Mouse (Mus musculus): ENCODE results near the gene Isy1. TPM values are rescaled to one million over a fixed set of nuclear protein-coding genes. Genes with fewer than 3 reads are reported as not detected.

The Isy1 gene
- polyA plus RNA-seq, 1 experiment from 2014 or later: 39.0 TPM

DNA sequence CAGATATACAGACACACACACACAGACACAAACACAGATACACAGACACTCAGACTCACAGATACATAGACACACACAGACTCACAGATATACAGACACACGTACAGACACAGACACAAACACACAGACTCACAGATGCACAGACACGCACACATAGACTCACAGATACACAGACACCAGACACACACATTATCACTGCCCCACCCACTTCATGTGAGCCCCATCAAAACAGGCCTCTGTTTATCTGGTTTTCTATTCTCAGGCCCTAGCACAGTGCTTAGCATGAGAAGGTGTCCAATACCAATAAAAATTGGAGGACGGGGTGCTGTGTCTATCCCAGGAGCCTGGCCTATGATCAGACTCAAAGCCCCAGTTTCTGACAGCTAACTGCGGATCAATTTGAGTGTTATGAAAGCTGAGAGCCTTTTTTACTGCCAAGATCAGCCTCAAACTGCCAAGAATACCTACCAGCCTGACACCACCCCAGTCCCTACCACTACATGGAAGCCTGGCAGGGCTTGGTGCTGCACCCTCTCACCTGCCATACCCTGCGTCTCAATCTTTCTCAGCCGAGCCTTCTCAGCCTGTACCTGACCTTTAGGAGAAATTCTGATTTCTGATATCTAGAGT lies 42.2 kb downstream of the Isy1 start:
- H3K36me3 ChIP-seq: peaks cover 10% of the 10 kb centered on the region; the same call in 1 of the 2 replicates
- 88% methylated on average over 6 of the region's 6 CpGs for WGBS
- no peak overlapping the region for H3K4me3 ChIP-seq (replicated peaks)
- H3K4me1 ChIP-seq: 0 out of 2 replicates have a peak, but pooled peaks cover 5% of the 10 kb centered on the region
- no peaks in the 10 kb centered on the region for H3K27me3 ChIP-seq (replicated peaks)
- H3K4me2 ChIP-seq: no peak overlapping the region
- no peak overlapping the region for H3K27ac ChIP-seq
- no peaks in the 10 kb centered on the region for H3K9me3 ChIP-seq
- ATAC-seq (ENCODE audit: insufficient read depth, low FRiP score, low read depth): peak; percentile 79; the same call in 1 of the 2 replicates
- H3K9ac ChIP-seq: no peak overlapping the region

DNA sequence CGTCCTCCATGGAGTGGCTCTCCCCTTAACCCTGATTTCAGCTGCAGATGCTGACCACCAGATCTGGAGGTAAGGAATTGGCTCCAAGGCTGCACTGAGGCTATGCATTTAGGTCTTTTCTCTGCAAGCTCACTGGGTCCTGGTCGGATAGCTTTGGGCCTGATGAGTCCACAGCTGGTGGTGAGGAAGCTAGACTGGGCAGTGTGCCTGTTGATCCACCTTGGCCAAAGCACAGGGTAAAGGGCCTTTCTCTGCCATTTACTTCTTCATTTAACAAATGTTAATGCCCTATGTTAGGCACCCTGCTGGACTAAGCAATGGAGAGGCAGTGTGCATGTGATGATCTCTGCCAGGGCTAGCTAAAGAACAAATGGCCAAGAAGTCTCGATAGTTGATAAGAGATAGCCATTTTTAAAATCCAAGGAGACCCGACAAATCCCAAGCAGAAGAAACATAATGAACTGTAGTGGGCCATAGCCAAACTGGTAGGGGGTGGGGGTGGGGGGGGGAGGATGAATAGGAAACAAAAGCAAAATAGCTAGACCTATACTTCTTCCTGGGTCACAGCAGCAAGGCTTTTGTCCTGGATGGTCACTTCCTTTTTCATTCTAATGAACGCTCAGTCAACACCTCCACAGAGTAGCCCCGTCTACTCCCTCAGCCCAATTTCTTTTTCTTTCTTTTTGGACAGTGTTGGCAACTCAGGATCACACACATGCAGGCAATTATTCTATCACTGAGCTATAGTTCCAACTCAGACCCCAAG lies 43.0 kb downstream of the Isy1 start:
- H3K27me3 ChIP-seq (replicated peaks): no peaks in the 10 kb centered on the region
- H3K9me3 ChIP-seq: no peaks in the 10 kb centered on the region
- H3K4me2 ChIP-seq: no peak overlapping the region
- 77% methylated on average over 6 of the region's 6 CpGs for WGBS
- H3K27ac ChIP-seq: no peak overlapping the region
- 0 out of 2 replicates have a peak, but pooled peaks cover 5% of the 10 kb centered on the region for H3K4me1 ChIP-seq
- no peak overlapping the region for H3K9ac ChIP-seq
- H3K4me3 ChIP-seq (replicated peaks): no peak overlapping the region
- peaks cover 10% of the 10 kb centered on the region; the same call in 1 of the 2 replicates for H3K36me3 ChIP-seq
- ATAC-seq (ENCODE audit: insufficient read depth, low FRiP score, low read depth): no peak

- 92% methylated on average over 10 of the region's 10 CpGs for WGBS
- ATAC-seq (ENCODE audit: insufficient read depth, low FRiP score, low read depth): no peak
- no peak overlapping the region for H3K27ac ChIP-seq
- no peak overlapping the region for H3K9ac ChIP-seq
- no peaks in the 10 kb centered on the region for H3K9me3 ChIP-seq
- H3K4me1 ChIP-seq: peaks cover 20% of the 10 kb centered on the region
- no peak overlapping the region for H3K4me3 ChIP-seq (replicated peaks)
- H3K27me3 ChIP-seq (replicated peaks): no peaks in the 10 kb centered on the region
- H3K36me3 ChIP-seq: peaks cover 10% of the 10 kb centered on the region; the same call in 1 of the 2 replicates
- no peak overlapping the region for H3K4me2 ChIP-seq
These were observed 44.6 kb downstream of the Isy1 start for GRCm38 (mm10) chr6:87793821-87794510.

DNA sequence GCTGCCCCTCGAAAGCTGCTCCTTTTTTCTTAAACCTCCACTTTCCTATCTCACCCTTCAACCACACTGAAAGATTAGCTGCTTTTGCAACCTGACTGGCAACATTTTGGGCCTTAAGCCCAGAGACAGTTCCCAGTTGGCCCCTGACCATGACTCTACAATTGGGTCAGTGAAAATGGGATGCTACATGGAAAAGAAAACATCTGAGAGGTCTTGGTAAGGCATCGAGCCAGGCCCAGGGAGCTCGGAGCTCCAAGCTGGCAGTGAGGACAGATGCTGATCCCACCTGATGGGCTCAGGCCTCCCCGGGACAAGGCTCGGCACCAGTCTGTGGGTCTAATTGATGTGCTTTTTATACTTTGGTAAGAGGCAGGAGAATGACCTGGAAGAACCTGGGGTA lies 46.8 kb downstream of the Isy1 start:
- Histone ChIP-seq H3K4me3 (replicated peaks) (no peak overlapping the region), H3K36me3 (peaks cover 10% of the 10 kb centered on the region; the same call in 1 of the 2 replicates), H3K4me1 (peaks cover 17% of the 10 kb centered on the region), H3K27me3 (replicated peaks) (no peaks in the 10 kb centered on the region), H3K4me2 (no peak overlapping the region), H3K27ac (no peak overlapping the region), H3K9ac (no peak overlapping the region), H3K9me3 (no peaks in the 10 kb centered on the region)
- WGBS: 93% methylated on average over 5 of the region's 5 CpGs
- ATAC-seq (ENCODE audit: insufficient read depth, low FRiP score, low read depth): no peak

GRCm38 (mm10) chr6:87790779-87791480 lies 47.7 kb downstream of the Isy1 start:
- no peaks in the 10 kb centered on the region for H3K9me3 ChIP-seq
- H3K4me2 ChIP-seq: no peak overlapping the region
- WGBS: 54% methylated on average over 7 of the region's 7 CpGs
- H3K4me1 ChIP-seq: peaks cover 17% of the 10 kb centered on the region
- H3K27me3 ChIP-seq (replicated peaks): no peaks in the 10 kb centered on the region
- H3K27ac ChIP-seq: peak overlapping the region; percentile 33; the same call in 1 of the 2 replicates
- no peak overlapping the region for H3K4me3 ChIP-seq (replicated peaks)
- no peak overlapping the region for H3K9ac ChIP-seq
- H3K36me3 ChIP-seq: peaks cover 10% of the 10 kb centered on the region; the same call in 1 of the 2 replicates
- peak; percentile 79 for ATAC-seq (ENCODE audit: insufficient read depth, low FRiP score, low read depth)

- Histone ChIP-seq H3K27ac (peak overlapping the region; percentile 71), H3K9ac (no peak overlapping the region), H3K9me3 (no peaks in the 10 kb centered on the region), H3K4me1 (peaks cover 17% of the 10 kb centered on the region), H3K27me3 (replicated peaks) (no peaks in the 10 kb centered on the region), H3K36me3 (peaks cover 10% of the 10 kb centered on the region; the same call in 1 of the 2 replicates), H3K4me2 (no peak overlapping the region), H3K4me3 (replicated peaks) (no peak overlapping the region)
- 86% methylated on average over 6 of the region's 6 CpGs for WGBS
- ATAC-seq (ENCODE audit: insufficient read depth, low FRiP score, low read depth): no peak
These were observed 48.8 kb downstream of the Isy1 start for GRCm38 (mm10) chr6:87789791-87790190.

DNA sequence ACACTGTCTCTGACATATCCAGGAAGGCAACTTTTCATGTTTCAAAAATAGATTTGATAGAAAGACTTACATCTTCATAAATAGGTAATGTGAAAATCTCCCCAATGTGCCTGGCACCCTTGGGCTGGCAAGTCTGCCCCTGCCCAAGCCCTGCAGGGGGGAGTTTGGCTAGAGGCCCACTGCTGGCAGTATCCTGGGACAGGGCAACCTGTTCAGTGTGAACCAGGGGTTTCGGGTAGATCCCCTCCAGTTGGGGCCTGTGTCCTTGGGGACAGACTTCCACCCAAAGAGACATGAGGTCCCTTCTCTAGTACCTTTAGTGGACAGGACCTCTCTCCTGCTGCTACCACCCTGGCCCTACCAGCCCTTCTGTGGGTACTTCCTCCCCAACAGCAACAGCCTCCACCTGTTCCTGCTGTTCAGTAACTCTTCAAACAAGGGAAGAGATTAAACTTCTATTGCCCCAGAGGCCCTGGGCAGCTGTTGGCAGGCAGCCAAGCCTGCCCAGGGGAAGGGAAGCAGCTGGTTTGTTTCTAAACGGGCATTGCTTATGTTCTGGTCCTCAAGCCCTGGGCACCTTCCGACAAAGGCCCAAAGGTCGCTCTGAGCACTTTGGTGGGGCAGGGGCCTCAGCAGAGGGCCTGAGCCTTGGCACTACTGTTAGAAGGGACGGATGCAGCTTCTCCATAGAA lies 49.6 kb downstream of the Isy1 start:
- H3K9ac ChIP-seq: no peak overlapping the region
- peak overlapping the region; percentile 71 for H3K27ac ChIP-seq
- WGBS: 28% methylated on average over 5 of the region's 5 CpGs

GRCm38 (mm10) chr6:87788266-87788895 lies 50.2 kb downstream of the Isy1 start:
- H3K27me3 ChIP-seq (replicated peaks): no peaks in the 10 kb centered on the region
- no peak overlapping the region for H3K4me2 ChIP-seq
- H3K27ac ChIP-seq: peak overlapping the region; percentile 71
- H3K9ac ChIP-seq: no peak overlapping the region
- no peaks in the 10 kb centered on the region for H3K9me3 ChIP-seq
- ATAC-seq (ENCODE audit: insufficient read depth, low FRiP score, low read depth): no peak
- 92% methylated on average over 9 of the region's 9 CpGs for WGBS
- H3K36me3 ChIP-seq: peaks cover 6% of the 10 kb centered on the region; the same call in 1 of the 2 replicates
- H3K4me1 ChIP-seq: peaks cover 17% of the 10 kb centered on the region
- H3K4me3 ChIP-seq (replicated peaks): no peak overlapping the region

More for the DNA sequence above, 49.6 kb downstream of the Isy1 start:
- no peak overlapping the region for H3K4me2 ChIP-seq
- H3K36me3 ChIP-seq: peaks cover 6% of the 10 kb centered on the region; the same call in 1 of the 2 replicates
- peaks cover 17% of the 10 kb centered on the region for H3K4me1 ChIP-seq
- ATAC-seq (ENCODE audit: insufficient read depth, low FRiP score, low read depth): peak; percentile 78
- no peaks in the 10 kb centered on the region for H3K9me3 ChIP-seq
- no peak overlapping the region for H3K4me3 ChIP-seq (replicated peaks)
- H3K27me3 ChIP-seq (replicated peaks): no peaks in the 10 kb centered on the region

DNA sequence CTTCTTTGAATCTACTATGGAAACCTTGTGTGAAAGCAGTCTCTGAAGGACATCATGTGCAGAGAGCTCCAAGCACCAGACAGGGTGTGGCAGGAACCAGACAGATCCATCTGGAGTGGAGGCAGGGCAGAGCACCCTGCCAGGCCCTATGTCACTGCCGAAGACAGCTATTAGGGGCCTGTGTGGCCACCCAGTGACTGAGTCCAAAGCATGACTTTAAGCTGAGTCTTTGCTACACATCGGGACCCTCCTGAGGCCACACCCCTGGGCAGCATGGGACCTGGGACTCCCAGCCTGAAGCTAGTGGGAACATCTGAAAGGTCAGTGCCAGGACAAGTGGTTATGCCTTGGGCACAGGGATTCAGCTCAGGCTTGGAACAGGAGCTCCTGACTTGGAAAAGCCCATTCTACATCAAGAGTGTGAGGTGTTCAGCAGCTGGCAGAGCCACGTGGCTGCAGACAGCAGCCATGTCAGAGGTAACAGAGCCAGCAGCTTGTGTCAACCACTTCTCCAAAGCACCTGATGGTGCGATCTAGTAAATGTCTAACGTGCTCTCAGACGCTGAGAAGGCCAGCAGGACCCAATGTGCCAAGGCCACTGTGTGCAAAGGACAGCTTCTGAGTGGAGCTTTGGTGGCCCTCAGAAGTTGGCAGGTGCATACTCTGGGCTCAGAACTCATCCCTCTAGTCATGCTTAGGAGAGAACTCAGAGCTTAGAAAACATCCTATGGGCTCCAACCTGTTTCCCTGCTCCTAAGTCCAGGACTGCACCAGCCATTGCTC lies 51.3 kb downstream of the Isy1 start:
- WGBS: 80% methylated on average over 6 of the region's 6 CpGs

DNA sequence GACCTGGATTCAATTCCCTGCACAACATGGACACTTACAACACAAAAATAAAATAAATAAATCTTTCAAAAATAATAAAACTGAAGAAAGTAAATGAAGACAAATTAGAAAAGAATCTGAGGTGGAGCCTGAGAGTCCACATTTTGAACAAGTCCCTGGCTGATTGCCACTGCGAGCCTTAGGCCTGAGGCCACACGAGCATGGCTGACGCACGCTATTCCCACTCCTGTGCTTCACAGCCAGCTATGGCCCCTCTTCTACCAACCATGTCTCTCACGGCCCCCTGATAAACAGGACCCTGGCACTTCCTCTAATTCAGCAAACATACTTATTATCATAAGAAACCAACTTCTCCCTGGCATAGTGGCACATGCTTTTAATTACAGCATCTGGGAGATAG lies 52.0 kb downstream of the Isy1 start:
- H3K4me2 ChIP-seq: no peak overlapping the region
- H3K27ac ChIP-seq: no peak overlapping the region
- WGBS: 76% methylated on average over 5 of the region's 5 CpGs

More for the DNA sequence above, 51.3 kb downstream of the Isy1 start:
- Histone ChIP-seq H3K27me3 (replicated peaks) (no peaks in the 10 kb centered on the region), H3K9me3 (no peaks in the 10 kb centered on the region), H3K27ac (no peak overlapping the region), H3K9ac (no peak overlapping the region), H3K4me3 (replicated peaks) (no peak overlapping the region), H3K36me3 (peaks cover 3% of the 10 kb centered on the region; the same call in 1 of the 2 replicates), H3K4me1 (peaks cover 17% of the 10 kb centered on the region), H3K4me2 (no peak overlapping the region)
- no peak for ATAC-seq (ENCODE audit: insufficient read depth, low FRiP score, low read depth)

More for the DNA sequence above, 52.0 kb downstream of the Isy1 start:
- Histone ChIP-seq H3K4me1 (peaks cover 17% of the 10 kb centered on the region), H3K4me3 (replicated peaks) (no peak overlapping the region), H3K9ac (no peak overlapping the region), H3K27me3 (replicated peaks) (no peaks in the 10 kb centered on the region), H3K36me3 (no peaks in the 10 kb centered on the region), H3K9me3 (no peaks in the 10 kb centered on the region)
- no peak for ATAC-seq (ENCODE audit: insufficient read depth, low FRiP score, low read depth)
